Mouse (Mus musculus): ENCODE measurements around the gene Tle3.

Gene Tle3

GRCm38 (mm10) chr9:61398160-61398559 is 26.0 kb downstream of the Tle3 start:
- no peak for DNase-seq

- no peak for DNase-seq
These were observed 28.0 kb downstream of the Tle3 start for GRCm38 (mm10) chr9:61400132-61400531.

- peak in 1 of 2 experiments; percentile 42 for DNase-seq
These were observed 29.5 kb downstream of the Tle3 start for GRCm38 (mm10) chr9:61401664-61402063.

DNA sequence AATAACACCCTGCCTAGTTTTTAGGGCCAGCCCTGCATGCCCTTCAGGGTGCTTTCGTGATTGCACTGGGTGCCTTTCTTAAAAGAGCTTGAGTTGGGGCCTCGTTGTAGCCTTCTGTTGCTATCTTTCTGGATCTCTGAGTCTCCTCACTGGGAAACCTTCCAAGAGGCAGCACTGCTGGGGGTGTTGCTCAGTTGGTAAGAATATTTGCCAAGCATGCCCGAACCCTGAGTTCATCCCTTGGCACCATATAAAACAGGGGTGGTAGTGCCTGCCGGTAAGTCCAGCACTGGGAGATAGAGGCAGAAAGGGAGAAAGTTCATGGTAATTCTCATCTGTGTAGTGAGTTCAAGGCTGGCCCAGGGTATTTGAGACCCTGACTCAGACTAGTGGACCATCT is 30.1 kb downstream of the Tle3 start:
- DNase-seq = no peak

- no peak for DNase-seq
These were observed 30.6 kb downstream of the Tle3 start for GRCm38 (mm10) chr9:61402716-61403115.

- DNase-seq = no peak
These were observed 31.9 kb downstream of the Tle3 start for GRCm38 (mm10) chr9:61403866-61404614.

GRCm38 (mm10) chr9:61404615-61404980 is 32.4 kb downstream of the Tle3 start:
- DNase-seq = no peak

GRCm38 (mm10) chr9:61404998-61405621 is 32.9 kb downstream of the Tle3 start:
- DNase-seq = peak; percentile 53 to 56

DNA sequence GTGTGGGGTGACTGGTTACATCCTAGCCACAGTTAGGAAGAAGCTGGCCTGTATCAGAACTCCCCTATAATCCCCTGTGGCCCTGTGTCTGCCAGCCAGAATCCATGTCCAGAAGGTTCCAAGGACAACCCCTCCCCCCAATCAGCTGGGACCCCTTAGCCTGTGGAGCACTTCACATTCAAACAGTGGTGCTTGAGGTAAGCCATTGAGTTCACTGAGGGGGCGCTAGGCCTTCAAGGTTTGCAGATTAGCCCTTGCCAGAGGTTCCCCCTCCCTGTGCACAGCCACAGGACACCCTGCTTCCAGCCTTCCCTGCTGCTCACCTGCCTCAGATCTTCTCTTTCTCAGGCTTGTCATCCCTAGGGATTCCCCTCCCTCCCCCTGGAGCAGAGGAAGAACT is 34.2 kb downstream of the Tle3 start:
- no peak for DNase-seq

DNA sequence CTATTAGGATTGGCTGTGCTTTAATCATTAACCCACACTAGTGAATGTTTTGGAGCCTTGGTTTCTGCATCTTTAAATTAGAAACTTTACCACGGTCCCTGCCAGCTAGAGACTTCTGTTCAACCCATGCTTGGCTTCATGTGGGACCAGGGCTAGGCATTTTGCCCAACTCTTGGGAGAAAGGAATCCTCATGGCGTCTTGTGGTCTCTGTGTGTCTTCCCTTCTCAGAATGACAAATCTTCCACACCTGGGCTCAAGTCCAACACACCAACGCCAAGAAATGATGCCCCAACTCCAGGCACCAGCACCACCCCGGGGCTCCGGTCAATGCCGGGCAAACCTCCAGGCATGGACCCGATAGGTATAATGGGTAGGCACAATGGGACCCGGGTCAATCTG is 36.9 kb downstream of the Tle3 start:
- no peak for DNase-seq

GRCm38 (mm10) chr9:61413665-61414456 is 41.7 kb downstream of the Tle3 start:
- no peak for DNase-seq

DNA sequence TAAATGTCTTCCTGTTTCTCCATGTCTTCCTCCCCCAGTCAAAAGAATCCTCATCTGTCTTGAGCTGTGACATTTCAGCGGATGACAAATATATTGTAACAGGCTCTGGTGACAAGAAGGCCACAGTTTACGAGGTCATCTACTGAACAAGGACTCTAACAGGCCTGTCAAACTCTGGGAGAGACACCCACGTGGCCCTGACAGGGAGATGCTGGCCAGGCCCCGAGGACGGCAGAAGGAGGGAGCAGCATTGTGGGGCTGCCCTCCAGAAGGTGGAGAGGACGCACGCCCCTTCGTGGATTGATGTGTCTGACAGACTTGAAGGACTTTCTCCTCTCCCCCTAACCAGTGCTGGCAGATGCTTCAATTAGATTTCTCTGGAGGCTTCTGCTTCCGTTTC is 44.4 kb downstream of the Tle3 start:
- no peak for DNase-seq

GRCm38 (mm10) chr9:61421626-61422025 is 49.5 kb downstream of the Tle3 start:
- no peak for DNase-seq

- DNase-seq = no peak
These were observed 52.1 kb downstream of the Tle3 start for GRCm38 (mm10) chr9:61424245-61424644.

- DNase-seq = no peak
These were observed 54.3 kb downstream of the Tle3 start for GRCm38 (mm10) chr9:61426493-61426892.

- DNase-seq = no peak
These were observed 54.9 kb downstream of the Tle3 start for GRCm38 (mm10) chr9:61427051-61427450.

GRCm38 (mm10) chr9:61427901-61428300 is 55.7 kb downstream of the Tle3 start:
- no peak for DNase-seq

GRCm38 (mm10) chr9:61431830-61432229 is 59.7 kb downstream of the Tle3 start:
- DNase-seq = no peak

DNA sequence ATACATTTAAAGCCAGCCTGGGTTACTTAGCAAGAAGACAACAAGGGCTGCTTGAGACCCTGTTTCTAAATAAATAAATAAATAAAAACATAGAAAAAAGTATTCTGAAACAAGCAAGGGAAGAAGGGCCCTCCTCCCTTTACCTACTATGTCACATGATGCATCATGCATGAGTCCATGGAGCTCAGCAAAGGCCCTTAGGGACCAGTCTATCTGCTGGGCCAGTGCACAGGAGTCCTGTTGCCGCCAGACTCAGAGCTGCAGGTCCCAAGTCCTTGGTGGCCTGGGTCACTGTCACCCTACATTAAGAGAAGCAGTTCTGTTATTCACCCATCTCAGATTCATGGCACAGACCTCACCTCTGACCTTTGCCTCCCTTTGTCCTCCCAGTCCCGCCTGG is 61.0 kb downstream of the Tle3 start:
- no peak for DNase-seq

DNA sequence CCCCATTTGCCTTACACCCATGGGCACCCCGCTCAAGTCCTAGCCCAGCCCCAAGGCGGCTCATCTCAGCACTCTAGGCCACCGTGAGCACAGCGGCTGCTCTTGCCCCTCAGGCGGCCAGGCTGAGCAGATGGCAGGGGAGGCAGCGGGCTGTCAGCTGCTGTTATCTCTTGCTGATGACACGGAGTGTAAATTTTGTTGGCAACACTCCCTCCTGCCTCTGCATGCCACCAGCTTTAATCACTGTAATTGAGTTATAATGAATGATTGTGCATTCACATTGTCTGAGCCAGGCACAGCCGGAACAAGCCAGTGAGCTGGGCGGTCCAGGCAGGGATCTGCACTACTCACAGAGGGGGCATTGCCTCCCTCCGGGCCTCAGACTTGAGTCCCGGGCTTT is 61.9 kb downstream of the Tle3 start:
- no peak for DNase-seq

GRCm38 (mm10) chr9:61435191-61435989 is 63.2 kb downstream of the Tle3 start:
- DNase-seq = peak; percentile 67 to 73

- DNase-seq = no peak
These were observed 63.9 kb downstream of the Tle3 start for GRCm38 (mm10) chr9:61436104-61436503.

- DNase-seq = peak; percentile 62 to 67
These were observed 64.6 kb downstream of the Tle3 start for GRCm38 (mm10) chr9:61436761-61437160.

All from lung, adult 18-20 months (tissue).